Mouse (Mus musculus) ES-Bruce4 (cell line): ENCODE results near the gene Htr1b. TPM values are rescaled to one million over a fixed set of nuclear protein-coding genes. Genes with fewer than 3 reads are reported as not detected.

Experiments
- H3K27ac ChIP-seq: 2 replicates; pipeline ENCODE4 v1.5.1; 2012; ENCODE audit warnings: low read length, inconsistent platforms; ENCODE audit not compliant: insufficient read depth
- H3K27me3 ChIP-seq: 2 replicates; pipeline ENCODE4 v1.6.1; 2012; ENCODE audit warnings: mild to moderate bottlenecking, low read length, inconsistent platforms; ENCODE audit not compliant: control insufficient read depth, poor library complexity, insufficient read depth, severe bottlenecking
- H3K36me3 ChIP-seq: 2 replicates; pipeline ENCODE4 v1.6.1; 2012; ENCODE audit warnings: inconsistent platforms, mild to moderate bottlenecking, low read length, moderate library complexity; ENCODE audit not compliant: control insufficient read depth, poor library complexity, insufficient read depth, severe bottlenecking
- H3K4me1 ChIP-seq: one replicate; pipeline ENCODE4 v1.8.1; 2011; ENCODE audit warnings: low read length; ENCODE audit not compliant: control insufficient read depth, insufficient read depth
- H3K4me3 ChIP-seq: 2 replicates; pipeline ENCODE4 v1.5.1; 2011; ENCODE audit warnings: low read depth, mild to moderate bottlenecking, low read length
- H3K9ac ChIP-seq: 2 replicates; pipeline ENCODE4 v1.6.1; 2012; ENCODE audit warnings: low read depth, mild to moderate bottlenecking, inconsistent platforms; ENCODE audit not compliant: poor library complexity, severe bottlenecking
- H3K9me3 ChIP-seq: replicated peaks from 2 replicates; pipeline ENCODE4 v1.6.1; 2012; ENCODE audit warnings: mild to moderate bottlenecking, low read length, inconsistent platforms; ENCODE audit not compliant: control insufficient read depth, poor library complexity, insufficient read depth, severe bottlenecking
- CTCF ChIP-seq: IDR thresholded peaks from one replicate; pipeline ENCODE4 v1.8.1; 2011; ENCODE audit warnings: low read depth, low read length
- EP300 ChIP-seq: IDR thresholded peaks from 2 replicates; pipeline ENCODE4 v1.6.1; 2011; ENCODE audit warnings: low read depth, low read length; ENCODE audit not compliant: insufficient read depth
- POLR2A ChIP-seq: IDR thresholded peaks from one replicate; pipeline ENCODE4 v1.8.1; 2011; ENCODE audit warnings: low read length; ENCODE audit not compliant: insufficient read depth
- polyA plus RNA-seq: library from polyadenylated mRNA; stranded (reverse); fragments of >200 nt; gene quantifications from 2 replicates; pipeline ENCODE4 v1.2.4, GENCODE M21; 2011; ENCODE audit warnings: low read depth; ENCODE audit not compliant: missing spikeins, insufficient read depth, insufficient read length

Gene Htr1b
- polyA plus RNA-seq = 0.27 and 0.37 TPM in 2 replicates

- Histone ChIP-seq H3K27ac (no peak within 1 kb of the TSS), H3K9ac (peak within 1 kb of the TSS; percentile 42), H3K9me3 (no peaks in the 10 kb centered on the region), H3K4me3 (peak within 1 kb of the TSS; percentile 93), H3K36me3 (no peaks in the 10 kb centered on the region), H3K4me1 (no peaks in the 10 kb centered on the region), H3K27me3 (peaks cover 6% of the 10 kb centered on the region)
- no peak for TF ChIP-seq POLR2A
- no peak for TF ChIP-seq EP300
- no peak for TF ChIP-seq CTCF
These were observed at the start of gene Htr1b for GRCm38 (mm10) chr9:81633437-81633973. Gene Htr1b (minus strand): TSS chr9:81633828.

- no peak overlapping the region for H3K9ac ChIP-seq
- no peak overlapping the region for H3K27ac ChIP-seq
- H3K4me1 ChIP-seq = no peaks in the 10 kb centered on the region
- no peaks in the 10 kb centered on the region for H3K36me3 ChIP-seq
- H3K4me3 ChIP-seq = no peak overlapping the region
- H3K9me3 ChIP-seq = 0 out of 2 replicates have a peak, but pooled peaks cover 7% of the 10 kb centered on the region
- no peaks in the 10 kb centered on the region for H3K27me3 ChIP-seq
- TF ChIP-seq POLR2A = no peak
- TF ChIP-seq EP300 = no peak
- TF ChIP-seq CTCF = no peak
These were observed 43.1 kb upstream of the Htr1b start for GRCm38 (mm10) chr9:81676716-81677115.

- no peaks in the 10 kb centered on the region for H3K36me3 ChIP-seq
- peaks cover 4% of the 10 kb centered on the region; the same call in 1 of the 2 replicates for H3K27me3 ChIP-seq
- no peak overlapping the region for H3K27ac ChIP-seq
- H3K4me3 ChIP-seq = no peak overlapping the region
- no peak overlapping the region for H3K9ac ChIP-seq
- TF ChIP-seq CTCF (no peak), EP300 (no peak), POLR2A (no peak)
- H3K9me3 ChIP-seq = no peaks in the 10 kb centered on the region
- no peaks in the 10 kb centered on the region for H3K4me1 ChIP-seq
These were observed 3.9 kb upstream of the Htr1b start for GRCm38 (mm10) chr9:81637486-81637885.

GRCm38 (mm10) chr9:81635109-81635508 is 1.5 kb upstream of the Htr1b start:
- no peaks in the 10 kb centered on the region for H3K4me1 ChIP-seq

GRCm38 (mm10) chr9:81634163-81634562 is 535 bp upstream of the Htr1b start:
- TF ChIP-seq POLR2A (no peak), EP300 (no peak), CTCF (no peak)
- Histone ChIP-seq H3K27ac (no peak overlapping the region), H3K9ac (no peak overlapping the region), H3K36me3 (no peaks in the 10 kb centered on the region), H3K27me3 (peaks cover 6% of the 10 kb centered on the region), H3K4me3 (no peak overlapping the region), H3K9me3 (no peaks in the 10 kb centered on the region), H3K4me1 (no peaks in the 10 kb centered on the region)

More at GRCm38 (mm10) chr9:81635109-81635508, 1.5 kb upstream of the Htr1b start:
- TF ChIP-seq EP300 (no peak), POLR2A (no peak), CTCF (peak; percentile 48)
- Histone ChIP-seq H3K4me3 (no peak overlapping the region), H3K36me3 (no peaks in the 10 kb centered on the region), H3K27ac (no peak overlapping the region), H3K9me3 (no peaks in the 10 kb centered on the region), H3K27me3 (peaks cover 6% of the 10 kb centered on the region), H3K9ac (no peak overlapping the region)

- H3K27me3 ChIP-seq = peaks cover 6% of the 10 kb centered on the region
- no peaks in the 10 kb centered on the region for H3K36me3 ChIP-seq
- no peak for TF ChIP-seq EP300
- no peak for TF ChIP-seq POLR2A
- no peak for TF ChIP-seq CTCF
- no peak overlapping the region for H3K27ac ChIP-seq
- no peaks in the 10 kb centered on the region for H3K9me3 ChIP-seq
- peak overlapping the region; percentile 42 for H3K9ac ChIP-seq
- H3K4me1 ChIP-seq = no peaks in the 10 kb centered on the region
- peak overlapping the region; percentile 93 for H3K4me3 ChIP-seq
These were observed 742 bp downstream of the Htr1b start for GRCm38 (mm10) chr9:81632736-81633436.
